Mouse (Mus musculus) lung, adult 18-20 months (tissue): Measurements from ENCODE around the gene Prx.

Experiments
- DNase-seq, 2 experiments: peaks; one replicate each; pipeline ENCODE4 v3.0.0; 2022; ENCODE audit warnings: mixed read lengths in 2 of 2

The Prx gene

GRCm38 (mm10) chr7:27560978-27561377 lies 61.9 kb downstream of the Prx start:
- no peak for DNase-seq
